Mouse (Mus musculus): ENCODE results near the gene Usp30.

DNA sequence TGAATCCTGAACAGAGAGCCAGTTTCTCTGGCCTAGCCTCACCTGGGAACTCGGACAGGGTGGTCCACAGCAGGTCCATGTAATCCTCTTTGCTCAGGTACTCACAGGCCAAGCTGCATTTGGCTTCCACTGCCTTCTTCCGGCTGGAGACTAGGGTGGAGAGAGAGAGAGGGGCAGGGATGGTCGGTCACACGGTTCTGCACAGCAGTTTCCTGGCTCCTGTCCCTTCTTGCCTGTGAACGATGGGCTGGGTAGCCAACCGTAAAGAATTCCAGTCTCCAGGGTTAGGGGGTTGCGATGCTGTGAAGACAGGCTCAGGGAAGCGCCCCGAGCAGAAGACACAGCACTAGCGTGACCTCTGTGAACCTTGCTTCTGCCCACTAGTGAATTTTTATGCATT, 30.1 kb upstream of the Usp30 start:
- TF ChIP-seq CTCF (IDR thresholded peaks at IDR 0.05; ENCODE audit: low read depth, low read length): no peak
- no peak for TF ChIP-seq POLR2A (IDR thresholded peaks at IDR 0.05; ENCODE audit: borderline replicate concordance, low read depth, low read length)

Measured in bone marrow macrophage, adult 2 months (primary cell).